Mouse (Mus musculus) erythroblast, embryonic 14.5 days (primary cell): ENCODE measurements around the gene Gpr137b.
"Not testable (repeated sequence)": the region's sequence is repeated elsewhere in the genome, so short reads cannot be mapped to it uniquely, and the experiment has no call there.

Source experiments
- GATA1 ChIP-seq: IDR thresholded peaks from 2 replicates; pipeline ENCODE4 v1.6.1; 2012; ENCODE audit warnings: low read length, inconsistent platforms, mixed read lengths
- TAL1 ChIP-seq: IDR thresholded peaks from 3 replicates; pipeline ENCODE4 v1.6.1; 2012; ENCODE audit warnings: low read length, inconsistent platforms, mixed read lengths

- not testable (repeated sequence) for TF ChIP-seq GATA1, TAL1
Measured at GRCm38 (mm10) chr13:13352113-13352512, 41.7 kb downstream of the Gpr137b start.
